Mouse (Mus musculus) C2C12 (cell line): ENCODE measurements at regions not wholly inside any gene's neighbourhood (a gene's known extent, or its start where the extent isn't known, plus 50 kb on each side); places are given as distances from the start of the nearest gene placed in this dataset.

Experiments used
- CEBPB ChIP-seq: IDR thresholded peaks from one replicate; pipeline ENCODE4 v1.6.1; 2011; ENCODE audit warnings: low read depth, mild to moderate bottlenecking, control low read depth, moderate library complexity
- CTCF ChIP-seq: IDR thresholded peaks from one replicate; pipeline ENCODE4 v1.5.1; 2011; ENCODE audit not compliant: control insufficient read depth, insufficient read depth, insufficient read length
- MYOD1 ChIP-seq: IDR thresholded peaks from one replicate; pipeline ENCODE4 v1.6.1; 2011; ENCODE audit warnings: low read depth; ENCODE audit not compliant: control insufficient read depth, insufficient read length
- MYOG ChIP-seq: IDR thresholded peaks from one replicate; pipeline ENCODE4 v1.6.1; 2011; ENCODE audit not compliant: control insufficient read depth, insufficient read length; ENCODE audit errors: extremely low read depth
- USF1 ChIP-seq: IDR thresholded peaks from one replicate; pipeline ENCODE4 v1.6.1; 2011; ENCODE audit warnings: low read depth, mild to moderate bottlenecking, control low read depth, moderate library complexity

- TF ChIP-seq CTCF, result no peak
- no peak for TF ChIP-seq USF1
- no peak for TF ChIP-seq CEBPB
- no peak for TF ChIP-seq MYOG
- no peak for TF ChIP-seq MYOD1
Observed at GRCm38 (mm10) chr14:72130149-72130548, 361.5 kb downstream of the Gm9195 start.
